Mouse (Mus musculus) kidney, adult 2 months (tissue): Measurements from ENCODE around the gene Nefh. TPM values are rescaled to one million over a fixed set of nuclear protein-coding genes. Genes with fewer than 3 reads are reported as not detected.

Experiments
- DNase-seq: peaks from one replicate; pipeline ENCODE4 v3.0.0; 2021
- H3K27ac ChIP-seq: fragments of 200-500 bp; 2 replicates; pipeline ENCODE4 v1.5.1; 2012; ENCODE audit warnings: low read depth, low read length, control low read depth, inconsistent platforms; ENCODE audit not compliant: insufficient read depth
- H3K27me3 ChIP-seq: fragments of 200-500 bp; replicated peaks from 2 replicates; pipeline ENCODE4 v1.6.1; 2012; ENCODE audit warnings: mild to moderate bottlenecking, moderate library complexity, low read length, inconsistent platforms; ENCODE audit not compliant: control insufficient read depth, insufficient read depth
- H3K36me3 ChIP-seq: fragments of 200-500 bp; 2 replicates; pipeline ENCODE4 v1.6.1; 2012; ENCODE audit warnings: mild to moderate bottlenecking, moderate library complexity, low read length, inconsistent platforms; ENCODE audit not compliant: control insufficient read depth, insufficient read depth
- H3K4me1 ChIP-seq: fragments of 200-500 bp; 2 replicates; pipeline ENCODE4 v1.6.1; 2011; ENCODE audit warnings: low read length; ENCODE audit not compliant: control insufficient read depth, insufficient read depth
- H3K4me3 ChIP-seq: fragments of 200-500 bp; 2 replicates; pipeline ENCODE4 v1.5.1; 2011; ENCODE audit warnings: mild to moderate bottlenecking, low read depth, low read length, control low read depth; ENCODE audit not compliant: insufficient read depth
- CTCF ChIP-seq: fragments of 200-500 bp; conservative IDR thresholded peaks from 2 replicates; pipeline ENCODE4 v1.5.1; 2011; ENCODE audit warnings: low read depth, mild to moderate bottlenecking, control low read depth, low read length, moderate library complexity, mixed read lengths; ENCODE audit not compliant: insufficient read depth, insufficient read length
- POLR2A ChIP-seq: fragments of 200-500 bp; IDR thresholded peaks from one replicate; pipeline ENCODE4 v1.6.1; 2011; ENCODE audit warnings: low read depth, low read length, control low read depth
- whole genome bisulfite sequencing: fragments of 180-500 bp; shearing (Covaris S2); methylation state at CpG from one replicate; pipeline ENCODE4 v1.1.7; 2018; 5-methylcytosine and 5-hydroxymethylcytosine counted together
- polyA plus RNA-seq: library from polyadenylated mRNA; depleted of rRNA; stranded (reverse); fragments of >200 nt; gene quantifications from 2 replicates; pipeline ENCODE4 v1.2.3, GENCODE M21; 2012

Gene Nefh
- polyA plus RNA-seq, 1 experiment, result 0.30 TPM

DNA sequence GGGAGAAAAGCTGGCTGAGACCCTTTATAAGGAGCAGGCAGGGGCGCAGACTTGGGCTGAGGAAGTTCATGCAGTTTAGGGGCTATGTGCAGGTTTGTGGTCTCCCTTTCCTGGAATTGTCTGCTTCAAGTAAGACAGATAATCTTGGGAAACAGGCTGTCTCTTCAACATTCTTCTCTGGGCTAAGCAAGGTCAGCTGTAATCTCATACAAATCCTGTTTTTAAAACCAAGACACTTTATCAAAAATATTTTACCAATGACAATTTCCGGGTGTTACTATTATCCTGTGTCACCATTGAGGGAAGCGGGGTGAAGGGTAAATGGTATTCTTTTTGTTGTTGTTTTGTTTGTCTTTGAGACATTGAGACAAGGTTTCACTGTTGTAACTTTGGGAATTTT lies 36.9 kb upstream of the Nefh start:
- DNase-seq, result peak; percentile 43
- WGBS, result 68% methylated on average over 3 of the region's 3 CpGs
- H3K4me1 ChIP-seq, result peaks cover 14% of the 10 kb centered on the region
- H3K27ac ChIP-seq, result peak overlapping the region; percentile 55
- H3K36me3 ChIP-seq, result no peaks in the 10 kb centered on the region
- TF ChIP-seq CTCF, result no peak
- H3K4me3 ChIP-seq, result no peak overlapping the region
- H3K27me3 ChIP-seq, result no peaks in the 10 kb centered on the region

DNA sequence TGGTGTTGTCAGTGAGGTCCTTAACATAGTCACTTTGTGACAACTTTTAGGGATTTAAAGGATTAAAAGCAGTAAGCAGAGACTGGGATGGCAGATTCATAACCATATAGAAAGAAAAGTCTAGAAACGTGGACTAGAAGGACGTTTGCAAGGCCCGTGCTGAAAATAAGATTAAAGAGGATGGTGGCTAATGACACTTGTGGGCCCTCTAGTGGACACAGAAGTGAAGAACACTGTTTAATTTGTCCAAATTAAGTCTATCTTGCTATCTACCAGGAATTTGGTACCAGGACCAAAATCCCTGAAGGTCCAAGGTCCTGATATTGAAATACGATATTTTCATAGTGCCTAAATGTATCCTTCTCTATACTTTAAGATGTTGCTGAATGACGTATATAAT lies 36.4 kb upstream of the Nefh start:
- no peaks in the 10 kb centered on the region for H3K36me3 ChIP-seq
- H3K27me3 ChIP-seq, result no peaks in the 10 kb centered on the region
- DNase-seq, result peak; percentile 70
- peaks cover 12% of the 10 kb centered on the region for H3K4me1 ChIP-seq
- WGBS, result 3% methylated on average over 5 of the region's 5 CpGs
- TF ChIP-seq CTCF (0 out of 2 replicates have a peak, but pooled peaks have one; percentile 18), POLR2A (no peak)
- no peak overlapping the region for H3K27ac ChIP-seq
- no peak overlapping the region for H3K4me3 ChIP-seq

DNA sequence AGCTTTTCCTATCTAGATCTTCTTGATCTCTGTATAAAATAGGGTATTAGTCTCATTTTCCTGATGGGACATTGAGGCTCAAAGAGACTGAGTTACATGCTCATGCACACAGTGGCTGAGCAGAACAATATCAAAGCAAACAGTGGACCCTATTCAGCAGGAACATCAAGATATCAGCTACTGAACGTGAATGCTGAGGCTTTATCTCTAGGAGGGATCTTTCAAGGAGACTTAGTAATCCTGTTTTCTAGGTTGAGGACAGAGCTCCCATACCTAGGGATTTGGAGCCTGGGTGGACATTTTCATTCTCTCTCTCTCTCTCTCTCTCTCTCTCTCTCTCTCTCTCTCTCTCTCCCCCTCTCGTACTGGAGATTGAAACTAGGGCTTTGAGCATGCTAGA lies 35.7 kb upstream of the Nefh start:
- no peak for TF ChIP-seq CTCF
- Histone ChIP-seq H3K27ac (no peak overlapping the region), H3K4me3 (no peak overlapping the region), H3K36me3 (no peaks in the 10 kb centered on the region), H3K27me3 (no peaks in the 10 kb centered on the region), H3K4me1 (peaks cover 6% of the 10 kb centered on the region)
- no peak for DNase-seq
- WGBS, result 78% methylated on average over 2 of the region's 2 CpGs

DNA sequence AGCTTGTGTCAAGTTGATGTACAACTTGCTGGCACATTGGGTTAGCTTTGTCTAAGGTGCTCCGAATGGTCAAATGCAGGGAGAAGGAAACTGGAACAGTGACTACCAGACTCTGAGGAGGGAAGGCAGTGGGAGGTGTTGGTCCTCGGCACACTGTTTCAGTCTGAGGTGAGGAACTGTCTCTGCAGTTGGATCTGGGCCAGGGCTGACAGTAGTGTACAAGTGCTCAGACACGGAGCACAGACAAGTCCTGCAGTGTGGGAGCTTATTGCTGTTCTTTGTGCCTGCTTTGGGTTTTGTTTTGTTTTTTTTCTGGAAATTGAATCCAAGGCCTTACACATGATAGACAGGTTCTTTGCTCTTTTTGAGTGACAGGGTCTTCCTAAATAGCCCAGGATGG lies 35.1 kb upstream of the Nefh start:
- DNase-seq, result no peak
- TF ChIP-seq CTCF (no peak), POLR2A (no peak)
- Histone ChIP-seq H3K36me3 (no peaks in the 10 kb centered on the region), H3K4me3 (no peak overlapping the region), H3K4me1 (peaks cover 3% of the 10 kb centered on the region; the same call in 1 of the 2 replicates), H3K27ac (no peak overlapping the region), H3K27me3 (no peaks in the 10 kb centered on the region)
- WGBS, result 59% methylated on average over 3 of the region's 3 CpGs

DNA sequence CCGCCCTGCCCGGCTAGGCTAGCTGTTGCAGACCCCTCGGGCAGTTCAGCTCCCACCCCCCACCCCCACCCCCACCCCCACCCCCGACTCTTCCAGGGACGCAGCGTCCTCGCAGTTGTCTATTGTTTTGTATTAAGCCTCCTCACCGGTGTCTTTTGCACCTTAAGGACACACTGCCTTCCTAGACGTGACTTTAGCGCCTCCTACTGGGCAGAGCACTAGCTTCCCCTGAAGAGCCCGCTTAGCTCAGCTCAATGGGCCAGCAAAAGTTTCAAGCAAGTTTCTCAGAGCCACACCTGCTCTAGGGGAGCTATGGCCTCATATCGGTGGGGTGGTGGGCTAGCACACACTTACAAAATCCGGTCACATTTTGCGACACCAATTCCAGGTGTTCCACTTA lies 27.8 kb upstream of the Nefh start:
- no peaks in the 10 kb centered on the region for H3K4me1 ChIP-seq
- TF ChIP-seq CTCF (peak; percentile 89), POLR2A (no peak)
- H3K4me3 ChIP-seq, result no peak overlapping the region
- 9% methylated on average over 14 of the region's 14 CpGs for WGBS
- DNase-seq, result peak; percentile 74
- H3K27ac ChIP-seq, result no peak overlapping the region
- H3K36me3 ChIP-seq, result no peaks in the 10 kb centered on the region
- H3K27me3 ChIP-seq, result no peaks in the 10 kb centered on the region

DNA sequence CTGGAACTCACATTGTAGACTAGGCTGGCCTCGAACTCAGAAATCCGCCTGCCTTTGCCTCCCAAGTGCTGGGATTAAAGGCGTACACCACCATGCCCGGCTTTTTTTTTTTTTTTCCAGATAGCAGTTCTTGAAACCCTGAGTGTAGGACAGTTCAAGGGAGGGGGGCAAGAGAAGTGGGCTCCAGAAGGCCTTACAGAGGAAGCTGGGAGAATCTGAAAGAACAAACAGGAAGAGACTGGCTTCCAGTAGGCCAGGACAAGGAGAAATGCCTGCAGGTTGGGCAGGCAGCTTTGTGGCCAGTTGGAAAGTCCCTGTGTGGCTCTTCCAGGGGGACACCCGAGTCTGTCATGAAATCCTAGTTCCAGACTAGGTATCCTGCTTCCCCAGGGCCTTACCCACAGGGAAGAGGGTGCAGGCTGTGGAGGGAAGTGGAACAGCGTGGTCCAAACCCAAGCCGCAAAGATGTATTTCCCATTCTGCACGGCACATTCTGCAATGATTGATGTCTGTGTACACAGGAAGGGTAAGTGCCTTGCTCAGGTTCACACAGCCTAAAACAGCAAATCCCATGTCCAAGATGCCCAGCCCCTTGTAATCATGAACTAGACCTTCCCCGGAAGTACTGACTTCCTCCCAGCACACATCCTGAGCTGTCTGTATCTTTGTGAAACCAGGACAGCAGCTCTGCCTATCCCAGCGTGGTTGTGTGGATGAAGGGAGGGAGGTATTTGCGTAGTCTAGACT lies 26.7 kb upstream of the Nefh start:
- Histone ChIP-seq H3K4me1 (no peaks in the 10 kb centered on the region), H3K4me3 (no peak overlapping the region), H3K27me3 (no peaks in the 10 kb centered on the region), H3K36me3 (no peaks in the 10 kb centered on the region), H3K27ac (peak overlapping the region; percentile 53)
- 66% methylated on average over 11 of the region's 11 CpGs for WGBS
- DNase-seq, result peak; percentile 78
- TF ChIP-seq CTCF (no peak), POLR2A (no peak)

DNA sequence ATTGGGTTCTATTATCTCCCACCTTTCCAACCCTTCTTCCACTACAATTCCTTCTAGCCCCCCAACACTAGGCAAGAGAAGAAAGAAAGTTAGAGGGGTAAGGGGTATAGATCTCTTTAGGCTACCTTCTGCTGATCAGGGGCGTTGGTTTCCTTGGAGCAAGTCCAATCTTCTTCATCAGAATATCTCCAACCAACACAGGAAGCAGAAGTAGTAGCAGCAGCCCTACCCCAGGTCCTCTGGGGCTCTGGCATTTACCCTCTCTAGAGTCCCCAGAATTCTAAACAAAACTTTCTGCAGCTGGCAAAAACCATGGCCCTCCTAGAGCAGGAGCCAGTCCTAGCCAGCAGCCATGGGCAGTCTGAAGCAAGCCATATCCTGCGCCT lies 26.0 kb upstream of the Nefh start:
- WGBS, result 79% methylated on average over 2 of the region's 2 CpGs
- TF ChIP-seq CTCF (no peak), POLR2A (no peak)
- no peaks in the 10 kb centered on the region for H3K27me3 ChIP-seq
- H3K27ac ChIP-seq, result peak overlapping the region; percentile 53; the same call in 1 of the 2 replicates
- H3K4me1 ChIP-seq, result no peaks in the 10 kb centered on the region
- no peak for DNase-seq
- no peaks in the 10 kb centered on the region for H3K36me3 ChIP-seq
- no peak overlapping the region for H3K4me3 ChIP-seq
